Mouse (Mus musculus) erythroblast, embryonic 14.5 days (primary cell): ENCODE results near the gene Add2.

ENCODE experiments used
- GATA1 ChIP-seq: IDR thresholded peaks from 2 replicates; pipeline ENCODE4 v1.6.1; 2012; ENCODE audit warnings: low read length, inconsistent platforms, mixed read lengths
- TAL1 ChIP-seq: IDR thresholded peaks from 3 replicates; pipeline ENCODE4 v1.6.1; 2012; ENCODE audit warnings: low read length, inconsistent platforms, mixed read lengths

DNA sequence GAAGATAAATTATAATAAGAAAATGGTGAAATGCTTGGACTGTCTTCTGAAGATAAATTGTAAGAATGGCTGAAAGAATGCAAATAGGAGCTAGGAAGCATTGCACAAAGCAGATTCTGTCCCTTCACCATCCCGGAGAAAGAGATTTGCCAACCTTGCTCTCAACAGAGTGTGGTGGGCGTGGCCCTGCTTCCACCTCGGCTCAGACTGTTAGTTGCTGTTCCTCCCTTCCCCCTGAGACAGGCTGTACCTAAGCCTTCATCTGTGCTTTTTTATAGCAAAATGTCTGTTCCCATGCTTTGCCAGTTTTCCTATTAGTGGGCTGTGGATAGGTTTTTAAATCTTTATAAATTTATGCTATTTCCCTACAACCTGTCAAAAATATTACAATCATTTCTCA lies 59.3 kb downstream of the Add2 start:
- TF ChIP-seq GATA1 = no peak
- TF ChIP-seq TAL1 = no peak
